Mouse (Mus musculus): ENCODE measurements at regions not wholly inside any gene's neighbourhood (a gene's known extent, or its start where the extent isn't known, plus 50 kb on each side); places are given as distances from the start of the nearest gene placed in this dataset.
"Not testable (repeated sequence)": the region's sequence is repeated elsewhere in the genome, so short reads cannot be mapped to it uniquely, and the experiment has no call there.

DNA sequence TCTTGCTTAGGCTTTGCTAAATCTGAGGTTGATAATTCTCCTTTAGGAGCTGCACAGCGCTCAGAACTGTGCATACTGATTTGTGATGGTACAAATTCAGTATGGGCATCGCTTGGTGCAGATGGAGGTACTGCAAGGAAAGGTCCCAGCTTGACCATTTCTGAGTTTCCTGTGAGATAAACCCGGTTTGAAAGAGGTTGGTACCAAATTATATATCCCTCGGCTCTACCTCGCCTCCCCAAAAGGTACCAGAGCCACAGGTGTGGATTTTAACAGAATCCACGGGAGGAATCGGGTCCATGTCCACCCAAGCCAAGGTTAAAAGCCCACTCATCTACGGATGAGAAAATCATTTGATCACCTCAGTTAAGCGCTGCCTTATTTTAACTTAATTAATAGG is 172.5 kb upstream of the Zfp808 start:
- not testable (repeated sequence) for H3K4me1 ChIP-seq (ENCODE audit: control insufficient read depth, insufficient read depth, low read length); H3K27ac ChIP-seq (ENCODE audit: low read length); ATAC-seq; H3K36me3 ChIP-seq (ENCODE audit: control insufficient read depth, insufficient read depth, low read length); H3K4me3 ChIP-seq (ENCODE audit: low read length); H3K4me2 ChIP-seq (ENCODE audit: low read depth, low read length); H3K9ac ChIP-seq (ENCODE audit: low read depth, low read length); H3K27me3 ChIP-seq (replicated peaks; ENCODE audit: control insufficient read depth, insufficient read depth, low read length); H3K9me3 ChIP-seq (ENCODE audit: control insufficient read depth, low read length)
- WGBS = 87% methylated on average over 7 of the region's 9 CpGs

DNA sequence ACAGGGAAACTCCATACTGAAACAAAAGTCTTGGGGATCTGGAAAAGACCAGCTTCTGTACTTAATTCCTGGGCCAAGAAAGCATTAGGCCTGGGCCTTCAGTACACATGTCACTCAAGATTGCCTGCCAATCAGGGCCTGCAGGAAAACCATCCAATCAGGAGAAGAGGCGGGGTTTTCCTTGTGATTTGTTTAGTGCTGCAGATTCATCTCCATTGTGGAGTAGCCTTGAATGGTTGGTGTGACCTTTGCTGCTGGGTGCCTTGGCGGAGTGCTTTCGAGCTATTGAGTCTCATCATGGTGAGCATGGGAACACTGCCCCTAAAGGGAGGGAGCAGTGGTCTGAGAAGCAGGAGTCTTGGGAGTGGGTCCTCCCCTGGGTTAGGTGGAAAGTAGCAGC is 150.8 kb upstream of the Zfp808 start:
- not testable (repeated sequence) for H3K9me3 ChIP-seq (ENCODE audit: control insufficient read depth, low read length); H3K27ac ChIP-seq (ENCODE audit: low read length); H3K4me2 ChIP-seq (ENCODE audit: low read depth, low read length); H3K9ac ChIP-seq (ENCODE audit: low read depth, low read length); H3K4me3 ChIP-seq (ENCODE audit: low read length); H3K27me3 ChIP-seq (replicated peaks; ENCODE audit: control insufficient read depth, insufficient read depth, low read length); H3K4me1 ChIP-seq (ENCODE audit: control insufficient read depth, insufficient read depth, low read length); ATAC-seq; H3K36me3 ChIP-seq (ENCODE audit: control insufficient read depth, insufficient read depth, low read length)
- 86% methylated on average over 3 of the region's 3 CpGs for WGBS

DNA sequence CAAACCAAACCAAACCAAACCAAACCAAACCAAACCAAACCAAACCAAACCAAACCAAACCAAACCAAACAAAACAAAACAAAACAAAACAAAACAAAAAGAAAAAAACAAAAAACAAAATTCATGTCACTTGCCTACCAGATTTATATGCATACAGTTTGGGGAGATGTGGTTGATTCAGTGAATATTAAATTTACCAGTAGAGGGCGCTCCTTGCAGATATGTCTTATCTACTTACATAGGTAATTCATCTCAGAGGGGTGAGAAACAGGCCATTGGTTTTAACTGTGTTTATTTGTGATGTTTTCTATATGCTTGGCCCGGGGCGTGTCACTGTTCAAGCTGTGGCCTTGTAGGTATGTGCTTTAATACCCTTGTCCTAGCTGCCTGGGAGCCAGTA is 133.2 kb upstream of the Zfp808 start:
- not testable (repeated sequence) for H3K9me3 ChIP-seq (ENCODE audit: control insufficient read depth, low read length); H3K27ac ChIP-seq (ENCODE audit: low read length); H3K4me3 ChIP-seq (ENCODE audit: low read length); H3K36me3 ChIP-seq (ENCODE audit: control insufficient read depth, insufficient read depth, low read length); H3K4me1 ChIP-seq (ENCODE audit: control insufficient read depth, insufficient read depth, low read length); H3K9ac ChIP-seq (ENCODE audit: low read depth, low read length); ATAC-seq; H3K27me3 ChIP-seq (replicated peaks; ENCODE audit: control insufficient read depth, insufficient read depth, low read length); H3K4me2 ChIP-seq (ENCODE audit: low read depth, low read length)
- WGBS = 64% methylated on average over 3 of the region's 3 CpGs

DNA sequence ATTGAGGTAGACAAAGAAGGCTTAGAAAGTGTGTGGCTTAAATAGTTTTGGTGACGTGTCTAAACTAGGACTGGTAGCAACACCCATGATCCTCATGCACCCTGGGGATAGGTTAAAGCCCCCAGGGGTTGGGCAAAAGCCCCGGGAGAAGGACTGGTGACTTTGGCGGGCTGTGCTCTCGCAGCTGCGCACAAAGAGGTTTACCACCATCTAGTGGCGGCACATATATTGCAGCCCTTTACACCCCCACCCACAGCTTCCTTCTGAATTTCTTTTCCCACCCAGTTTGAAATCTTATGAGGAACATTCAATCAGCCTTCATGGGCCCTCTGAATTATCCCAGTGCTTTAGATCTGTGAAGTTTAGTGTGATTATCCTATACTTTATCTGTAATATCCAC is 130.9 kb upstream of the Zfp808 start:
- not testable (repeated sequence) for H3K27ac ChIP-seq (ENCODE audit: low read length); H3K9me3 ChIP-seq (ENCODE audit: control insufficient read depth, low read length); H3K9ac ChIP-seq (ENCODE audit: low read depth, low read length); H3K4me1 ChIP-seq (ENCODE audit: control insufficient read depth, insufficient read depth, low read length); H3K27me3 ChIP-seq (replicated peaks; ENCODE audit: control insufficient read depth, insufficient read depth, low read length); ATAC-seq; H3K36me3 ChIP-seq (ENCODE audit: control insufficient read depth, insufficient read depth, low read length)
- 6% methylated on average over 6 of the region's 6 CpGs for WGBS
- H3K4me2 ChIP-seq (ENCODE audit: low read depth, low read length) = peak overlapping the region; percentile 37; the same call in 1 of the 2 replicates
- H3K4me3 ChIP-seq (ENCODE audit: low read length) = peak overlapping the region; percentile 19; the same call in 1 of the 2 replicates

DNA sequence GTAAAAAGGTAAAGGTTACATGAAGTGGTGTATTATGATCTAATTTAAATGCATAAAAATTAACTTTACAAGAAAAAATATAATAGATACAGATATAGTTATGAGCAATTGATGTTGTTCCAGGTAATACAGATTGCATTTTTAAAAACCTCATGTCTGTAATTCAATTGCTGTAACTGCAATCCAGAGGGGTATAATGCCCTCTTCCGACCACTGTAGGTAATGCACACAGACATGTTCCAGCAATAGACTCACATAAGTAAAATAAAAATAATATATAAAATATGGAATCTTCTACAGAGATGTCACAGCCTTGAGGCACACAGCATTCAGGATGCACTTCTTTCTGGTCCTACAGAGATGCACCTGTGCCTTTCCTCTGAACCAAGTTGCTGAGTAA is 122.4 kb upstream of the Zfp808 start:
- WGBS = 69% methylated on average over 1 of the region's 1 CpGs

DNA sequence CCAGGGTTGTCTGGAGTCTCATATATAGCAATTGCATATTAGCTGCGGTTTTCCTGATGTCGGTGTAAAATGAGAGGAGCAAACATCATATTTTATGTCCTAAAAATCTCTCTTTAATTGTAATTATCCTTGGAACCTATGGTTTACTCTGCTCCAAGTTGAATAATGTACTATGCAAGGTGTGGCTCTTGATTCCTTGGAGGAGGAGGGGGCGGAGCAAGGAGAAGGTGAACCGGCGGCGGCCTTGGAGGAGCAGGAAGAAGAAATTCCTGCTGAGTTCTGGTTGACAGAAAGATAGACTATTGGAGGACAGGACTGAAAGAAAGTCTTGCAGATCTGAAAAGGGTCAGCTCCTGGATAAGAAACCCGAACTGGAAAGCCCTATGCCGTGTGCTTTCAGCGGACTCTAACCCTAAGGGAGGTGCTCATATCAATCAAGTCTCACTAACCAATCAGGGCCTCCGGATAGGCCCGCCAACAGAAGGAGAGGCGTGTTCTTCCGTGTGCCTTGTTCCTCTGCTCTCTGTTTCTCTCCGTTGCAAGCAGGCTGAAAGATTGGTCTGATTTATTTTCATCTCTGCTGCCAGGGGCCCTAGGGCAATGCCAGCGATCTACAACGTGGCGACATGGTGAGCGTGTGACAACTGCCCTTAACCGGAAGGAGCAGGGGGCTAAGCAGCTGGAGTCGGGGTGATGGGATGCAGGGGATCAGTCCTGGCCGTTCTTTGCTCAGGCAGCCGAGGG is 114.1 kb upstream of the Zfp808 start:
- ATAC-seq = peak; percentile 100
- 2% methylated on average over 22 of the region's 22 CpGs for WGBS
- Histone ChIP-seq H3K4me2 (ENCODE audit: low read depth, low read length) (peak overlapping the region; percentile 48), H3K9ac (ENCODE audit: low read depth, low read length) (peak overlapping the region; percentile 72), H3K4me3 (ENCODE audit: low read length) (peak overlapping the region; percentile 54), H3K27ac (ENCODE audit: low read length) (peak overlapping the region; percentile 52)
- H3K4me1 ChIP-seq (ENCODE audit: control insufficient read depth, insufficient read depth, low read length); H3K9me3 ChIP-seq (ENCODE audit: control insufficient read depth, low read length); H3K27me3 ChIP-seq (replicated peaks; ENCODE audit: control insufficient read depth, insufficient read depth, low read length); H3K36me3 ChIP-seq (ENCODE audit: control insufficient read depth, insufficient read depth, low read length): not testable (repeated sequence)

More for the DNA sequence above, 122.4 kb upstream of the Zfp808 start:
- H3K4me2 ChIP-seq (ENCODE audit: low read depth, low read length); H3K4me1 ChIP-seq (ENCODE audit: control insufficient read depth, insufficient read depth, low read length); H3K27ac ChIP-seq (ENCODE audit: low read length); H3K9me3 ChIP-seq (ENCODE audit: control insufficient read depth, low read length); ATAC-seq; H3K4me3 ChIP-seq (ENCODE audit: low read length); H3K27me3 ChIP-seq (replicated peaks; ENCODE audit: control insufficient read depth, insufficient read depth, low read length); H3K9ac ChIP-seq (ENCODE audit: low read depth, low read length); H3K36me3 ChIP-seq (ENCODE audit: control insufficient read depth, insufficient read depth, low read length): not testable (repeated sequence)

DNA sequence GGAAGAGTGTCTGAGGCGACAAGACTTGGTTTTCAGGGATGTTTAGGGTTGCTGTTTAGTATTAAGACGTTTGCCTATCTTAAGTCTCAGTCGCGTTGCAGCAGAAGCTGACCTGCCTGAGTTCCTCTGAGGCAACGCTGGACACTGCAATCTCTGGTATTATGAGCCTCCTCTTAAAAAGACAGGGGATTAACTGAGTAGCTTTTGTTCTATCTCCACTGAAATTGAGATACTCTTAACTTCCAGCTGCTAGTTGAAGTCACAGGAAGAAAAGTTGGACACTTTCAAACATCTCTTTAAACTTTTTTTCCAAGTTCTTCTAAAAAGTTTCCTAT is 113.6 kb upstream of the Zfp808 start:
- not testable (repeated sequence) for H3K27me3 ChIP-seq (replicated peaks; ENCODE audit: control insufficient read depth, insufficient read depth, low read length); H3K9me3 ChIP-seq (ENCODE audit: control insufficient read depth, low read length); H3K36me3 ChIP-seq (ENCODE audit: control insufficient read depth, insufficient read depth, low read length); H3K4me1 ChIP-seq (ENCODE audit: control insufficient read depth, insufficient read depth, low read length)
- Histone ChIP-seq H3K9ac (ENCODE audit: low read depth, low read length) (peak overlapping the region; percentile 72), H3K27ac (ENCODE audit: low read length) (peak overlapping the region; percentile 52), H3K4me2 (ENCODE audit: low read depth, low read length) (peak overlapping the region; percentile 48), H3K4me3 (ENCODE audit: low read length) (peak overlapping the region; percentile 54)
- ATAC-seq = peak; percentile 77
- WGBS = 0% methylated on average over 5 of the region's 5 CpGs

DNA sequence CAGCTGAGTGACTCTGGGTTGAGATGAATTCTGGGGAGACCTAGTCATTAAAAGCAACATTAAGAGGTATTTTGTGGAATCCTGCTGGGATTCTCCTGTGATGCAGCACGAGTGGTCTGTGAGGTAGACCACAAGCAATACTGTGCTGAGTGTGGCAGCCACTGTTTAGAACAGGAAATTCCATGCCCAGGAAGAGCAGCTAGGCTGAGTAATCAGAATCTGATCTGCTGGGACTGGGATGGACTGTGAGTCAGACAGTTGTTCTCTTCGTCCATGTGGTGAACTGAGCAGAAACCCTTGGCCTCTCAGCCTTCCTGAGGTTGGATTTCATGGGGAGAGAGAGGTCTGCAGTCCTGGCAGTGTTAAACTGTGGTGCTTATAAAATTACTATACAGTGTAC is 92.0 kb upstream of the Zfp808 start:
- WGBS = 84% methylated on average over 2 of the region's 2 CpGs
- not testable (repeated sequence) for H3K9ac ChIP-seq (ENCODE audit: low read depth, low read length); H3K27me3 ChIP-seq (replicated peaks; ENCODE audit: control insufficient read depth, insufficient read depth, low read length); H3K36me3 ChIP-seq (ENCODE audit: control insufficient read depth, insufficient read depth, low read length); H3K9me3 ChIP-seq (ENCODE audit: control insufficient read depth, low read length); H3K4me2 ChIP-seq (ENCODE audit: low read depth, low read length); H3K4me3 ChIP-seq (ENCODE audit: low read length); H3K27ac ChIP-seq (ENCODE audit: low read length); H3K4me1 ChIP-seq (ENCODE audit: control insufficient read depth, insufficient read depth, low read length); ATAC-seq

DNA sequence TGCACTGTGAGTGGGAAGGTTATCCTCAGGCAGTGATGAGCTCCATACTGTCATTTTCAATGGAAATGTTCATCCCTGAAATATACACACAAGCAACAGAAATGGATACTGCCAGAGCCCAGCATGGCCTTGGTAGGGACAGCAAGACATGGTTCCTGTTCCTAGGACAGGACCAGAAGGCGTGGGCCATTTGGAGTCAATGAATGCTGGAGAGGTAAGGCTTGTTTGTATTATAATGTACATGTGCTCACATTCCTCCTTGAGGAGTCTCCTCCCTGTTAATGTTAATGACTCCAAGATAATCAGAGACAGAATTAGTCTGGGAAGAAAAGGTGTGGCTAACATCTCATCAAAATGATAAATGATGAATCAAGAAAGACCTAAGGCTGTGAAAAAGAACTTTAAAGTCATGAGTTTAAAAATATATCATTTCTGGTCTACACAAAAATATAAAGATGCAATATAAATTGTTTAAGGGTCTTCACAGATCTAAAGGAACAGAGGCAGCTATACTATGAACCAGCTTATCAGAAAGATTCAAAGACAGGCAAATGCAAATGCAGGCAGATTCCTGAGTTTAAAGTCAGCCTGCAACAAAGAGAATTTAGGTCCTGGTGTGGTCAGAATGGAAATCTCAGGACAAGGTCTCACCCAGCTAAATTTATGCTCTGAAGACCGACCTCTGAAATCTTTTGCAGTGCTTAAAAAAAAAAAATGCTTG is 51.6 kb upstream of the Zfp808 start:
- not testable (repeated sequence) for H3K9ac ChIP-seq (ENCODE audit: low read depth, low read length); H3K4me2 ChIP-seq (ENCODE audit: low read depth, low read length); H3K36me3 ChIP-seq (ENCODE audit: control insufficient read depth, insufficient read depth, low read length); H3K4me3 ChIP-seq (ENCODE audit: low read length); H3K27me3 ChIP-seq (replicated peaks; ENCODE audit: control insufficient read depth, insufficient read depth, low read length); H3K27ac ChIP-seq (ENCODE audit: low read length); H3K4me1 ChIP-seq (ENCODE audit: control insufficient read depth, insufficient read depth, low read length); ATAC-seq; H3K9me3 ChIP-seq (ENCODE audit: control insufficient read depth, low read length)
- 66% methylated on average over 2 of the region's 2 CpGs for WGBS

DNA sequence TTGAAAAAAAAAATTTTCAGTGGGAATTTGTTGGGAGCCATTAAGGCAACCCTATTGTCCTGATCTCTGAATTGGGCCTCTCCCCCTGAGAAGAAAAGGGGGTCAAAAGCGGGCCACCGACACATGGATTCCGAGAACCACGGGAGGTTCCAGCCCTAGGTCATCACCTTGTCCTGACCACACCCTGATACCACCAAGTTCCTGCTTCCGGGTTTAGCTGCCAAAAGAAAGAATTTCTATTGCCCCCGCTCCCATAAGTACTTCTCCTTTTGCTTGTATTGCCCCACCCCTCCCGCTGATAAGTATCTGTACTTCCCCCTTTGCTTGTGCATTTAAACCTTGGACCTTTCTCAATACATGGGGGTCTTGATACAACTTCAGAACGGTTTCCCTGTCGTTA is 50.8 kb upstream of the Zfp808 start:
- not testable (repeated sequence) for H3K4me3 ChIP-seq (ENCODE audit: low read length); H3K9ac ChIP-seq (ENCODE audit: low read depth, low read length); H3K27ac ChIP-seq (ENCODE audit: low read length); H3K9me3 ChIP-seq (ENCODE audit: control insufficient read depth, low read length); ATAC-seq; H3K27me3 ChIP-seq (replicated peaks; ENCODE audit: control insufficient read depth, insufficient read depth, low read length); H3K4me1 ChIP-seq (ENCODE audit: control insufficient read depth, insufficient read depth, low read length); H3K36me3 ChIP-seq (ENCODE audit: control insufficient read depth, insufficient read depth, low read length); H3K4me2 ChIP-seq (ENCODE audit: low read depth, low read length)
- WGBS = 84% methylated on average over 9 of the region's 9 CpGs
